Mouse (Mus musculus): Measurements from ENCODE around the gene Jph2. TPM values are rescaled to one million over a fixed set of nuclear protein-coding genes. Genes with fewer than 3 reads are reported as not detected.

Gene Jph2
- total RNA-seq, 1 experiment from 2014 or later: 2.7 TPM

- DNase-seq: no peak
Observed at GRCm38 (mm10) chr2:163303037-163303436, 94.8 kb downstream of the Jph2 start.

DNA sequence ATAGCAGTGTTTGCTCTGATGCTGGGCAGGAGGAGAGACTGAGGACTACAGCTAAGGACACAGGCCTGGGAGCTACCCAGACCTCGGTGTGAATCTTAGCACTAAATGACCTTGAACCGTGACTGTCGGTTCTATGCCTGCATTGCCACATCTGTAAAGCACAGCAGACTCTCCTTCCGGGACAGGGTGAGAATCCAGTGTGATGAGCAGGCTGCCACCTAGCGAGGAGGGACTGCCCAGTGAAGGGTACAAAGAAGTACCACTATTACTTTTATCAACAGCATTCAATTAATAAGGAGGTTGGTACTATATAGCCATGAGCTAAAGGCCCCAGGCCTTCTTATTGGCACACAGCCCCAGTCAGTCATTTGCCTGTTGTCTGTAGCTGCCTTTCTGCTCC is 96.2 kb downstream of the Jph2 start:
- no peak for DNase-seq

DNA sequence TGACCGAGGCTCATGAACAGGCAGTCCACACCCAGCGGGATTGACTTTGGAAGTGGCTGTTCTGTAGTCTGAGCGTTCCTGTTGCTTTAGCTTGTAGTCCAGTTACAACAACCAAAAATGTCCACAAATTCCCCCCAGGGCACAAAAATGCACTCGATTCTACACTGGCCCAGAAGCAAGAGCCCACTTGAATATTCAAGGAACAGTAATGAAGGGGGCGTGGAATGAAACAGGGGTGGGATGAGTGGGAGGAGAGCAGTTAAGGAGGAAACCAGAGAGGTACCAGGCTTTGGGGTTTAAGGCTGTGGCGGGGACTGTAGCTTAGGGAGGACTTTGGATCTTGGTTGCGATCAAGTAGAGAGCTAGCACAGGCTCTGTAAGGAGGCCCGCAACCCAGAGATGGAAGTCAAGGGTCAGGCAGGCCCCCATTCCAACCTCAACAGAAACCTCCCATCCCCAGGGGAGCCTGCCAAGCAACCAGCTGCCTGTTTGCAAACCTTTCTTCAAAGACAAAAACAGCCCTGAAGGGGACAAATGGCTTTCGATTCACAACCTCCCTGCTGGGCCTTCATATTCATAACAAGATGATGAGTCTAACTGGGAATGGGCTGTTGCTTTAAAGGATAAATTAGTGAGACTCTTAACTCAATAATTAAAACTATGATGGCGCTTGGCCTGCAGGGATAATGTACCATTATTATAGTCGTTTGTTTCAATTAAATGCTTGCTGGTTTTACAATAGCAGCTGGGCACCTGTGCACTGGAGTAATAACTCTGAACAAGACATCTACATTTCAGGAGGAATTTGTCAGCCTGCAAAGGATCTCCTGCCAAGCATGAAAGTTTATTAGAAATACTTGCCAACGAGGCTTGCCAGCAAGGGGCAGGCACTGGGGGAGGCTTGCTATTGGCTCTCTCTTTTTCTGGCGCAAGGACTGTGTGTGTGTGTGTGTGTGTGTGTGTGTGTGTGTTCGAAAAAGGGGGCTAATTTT is 97.4 kb downstream of the Jph2 start:
- no peak for DNase-seq

- DNase-seq: no peak
Observed at GRCm38 (mm10) chr2:163296999-163297630, 100.7 kb downstream of the Jph2 start.

DNA sequence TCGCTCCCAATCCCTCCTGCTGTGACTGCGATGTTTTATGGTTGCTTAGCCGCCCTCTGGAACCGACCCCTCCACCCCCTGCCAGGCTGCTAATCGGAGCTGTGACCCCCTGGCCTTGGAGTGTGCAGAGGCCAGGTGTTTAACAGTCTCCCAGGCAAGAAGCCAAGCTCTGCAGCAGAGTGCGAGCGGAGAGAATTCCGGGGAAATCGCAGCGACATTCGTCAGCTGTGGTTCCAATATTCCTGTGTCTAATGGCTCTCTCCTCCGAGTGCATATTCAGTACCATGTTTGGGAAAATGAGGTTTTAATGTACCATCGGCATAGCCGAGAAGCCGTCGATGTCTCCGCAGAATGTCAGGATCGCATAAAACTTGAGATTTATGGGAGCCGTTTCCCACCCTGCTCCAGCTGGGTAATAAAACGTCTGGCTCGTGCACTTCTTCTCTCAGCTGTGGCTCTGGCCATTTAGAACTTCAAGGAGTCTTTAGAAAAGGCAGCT is 108.9 kb downstream of the Jph2 start:
- DNase-seq: peak; percentile 11

Other genes starting within 250 kb of the Jph2 start
- 2.7 and 3.0 TPM in 2 replicates for gene Tox2, start 194.9 kb downstream of the Jph2 start, total RNA-seq (2021)
- gene Oser1, start 26.7 kb upstream of the Jph2 start, total RNA-seq (2021): 34.2 and 36.7 TPM in 2 replicates
- gene Gdap1l1, start 40.5 kb upstream of the Jph2 start, total RNA-seq (2021): 2.8 and 3.7 TPM in 2 replicates
- gene Fitm2, start 74.6 kb upstream of the Jph2 start, total RNA-seq (2021): 61.2 and 74.5 TPM in 2 replicates
- gene R3hdml, start 94.3 kb upstream of the Jph2 start, total RNA-seq (2021): not detected in 2 replicates
- gene Hnf4a, start 108.8 kb upstream of the Jph2 start, total RNA-seq (2021): 2.4 TPM in 1 of 2 replicates, not detected in the other
- gene Ttpal, start 204.3 kb upstream of the Jph2 start, total RNA-seq (2021): 29.4 and 30.0 TPM in 2 replicates
- 482 and 571 TPM in 2 replicates for gene Serinc3, start 247.1 kb upstream of the Jph2 start, total RNA-seq (2021)

Measured in adrenal gland, postnatal 25 days (tissue).